Comparison of ENCODE assay signal across 9 mouse cellular contexts in genomic region chr13:52222315-52223097, GRCm38 (mm10).
DNase-seq lines count a peak whose midpoint lies in the region; ATAC-seq and TF ChIP-seq lines count a peak whose summit lies in the region.
"Had no signal": no experiment of that assay in that cellular context is flagged by ENCODE, and none has a peak within 500 bp of the region (broad histone marks: within the 10 kb centered on the region; RNA-seq: fewer than 3 reads in every experiment).

No protein-coding gene starts in this region.

- H3K4me2 ChIP-seq in midbrain, embryonic 14.5 days (ENCODE audit: low read length) = no peak overlapping the region
- no peak overlapping the region for H3K4me2 ChIP-seq in midbrain, postnatal 0 days (ENCODE audit: low read depth, low read length, poor library complexity, severe bottlenecking)
- no peak overlapping the region for H3K4me2 ChIP-seq in stomach, postnatal 0 days (replicated peaks; ENCODE audit: low read depth)
- H3K4me2 ChIP-seq: liver, embryonic 13.5 days had no signal

- peaks cover 7% of the 10 kb centered on the region; the same call in 1 of the 2 replicates for H3K4me1 ChIP-seq in midbrain, embryonic 14.5 days (ENCODE audit: control insufficient read depth, insufficient read depth, low read length)
- no peaks in the 10 kb centered on the region for H3K4me1 ChIP-seq in midbrain, postnatal 0 days (ENCODE audit: insufficient read depth, low read length)
- H3K4me1 ChIP-seq in heart, embryonic 10.5 days = peaks cover 22% of the 10 kb centered on the region
- peaks cover 19% of the 10 kb centered on the region for H3K4me1 ChIP-seq in limb, embryonic 10.5 days
- peaks cover 7% of the 10 kb centered on the region; the same call in 1 of the 2 replicates for H3K4me1 ChIP-seq in stomach, postnatal 0 days (replicated peaks; ENCODE audit: control insufficient read depth, insufficient read depth)

- peaks cover 5% of the 10 kb centered on the region; the same call in 1 of the 2 replicates for H3K27me3 ChIP-seq in midbrain, embryonic 14.5 days (ENCODE audit: control insufficient read depth, insufficient read depth, low read length)
- H3K27me3 ChIP-seq in midbrain, postnatal 0 days (ENCODE audit: insufficient read depth, low read length) = no peaks in the 10 kb centered on the region
- H3K27me3 ChIP-seq in heart, embryonic 10.5 days (ENCODE audit: insufficient read depth, poor library complexity, severe bottlenecking) = no peaks in the 10 kb centered on the region; the same call in 1 of the 2 replicates
- no peaks in the 10 kb centered on the region for H3K27me3 ChIP-seq in limb, embryonic 10.5 days (ENCODE audit: low read depth, poor library complexity, severe bottlenecking)
- no peaks in the 10 kb centered on the region for H3K27me3 ChIP-seq in stomach, postnatal 0 days (ENCODE audit: control insufficient read depth, insufficient read depth, low read length)
- H3K27me3 ChIP-seq: liver, embryonic 13.5 days had no signal

- no peak for ATAC-seq in midbrain, embryonic 14.5 days (ENCODE audit: low FRiP score, low TSS enrichment)
- ATAC-seq in midbrain, postnatal 0 days (ENCODE audit: low FRiP score) = no peak
- peak; percentile 70 for ATAC-seq in stomach, postnatal 0 days (ENCODE audit: low FRiP score, low TSS enrichment)

- no peak for TF ChIP-seq CTCF in midbrain, postnatal 0 days (IDR thresholded peaks at IDR 0.05)
- no peak; the same call in 1 of the 2 replicates for TF ChIP-seq CTCF in stomach, postnatal 0 days (IDR thresholded peaks at IDR 0.05; ENCODE audit: low read depth)

- no peak overlapping the region for H3K9ac ChIP-seq in midbrain, embryonic 14.5 days (replicated peaks; ENCODE audit: low read length)
- no peak overlapping the region for H3K9ac ChIP-seq in midbrain, postnatal 0 days (replicated peaks; ENCODE audit: low read length, poor library complexity, severe bottlenecking)
- no peak overlapping the region; the same call in 1 of the 2 replicates for H3K9ac ChIP-seq in stomach, postnatal 0 days (ENCODE audit: low read length)
- H3K9ac ChIP-seq: liver, embryonic 13.5 days had no signal

- WGBS in midbrain, embryonic 14.5 days = 30% methylated on average over 11 of the region's 11 CpGs
- 37% methylated on average over 11 of the region's 11 CpGs for WGBS in midbrain, postnatal 0 days
- WGBS in heart, embryonic 10.5 days = 26% methylated on average over 11 of the region's 11 CpGs
- WGBS in limb, embryonic 10.5 days = 39% methylated on average over 11 of the region's 11 CpGs
- 34% methylated on average over 11 of the region's 11 CpGs for WGBS in stomach, postnatal 0 days

- no peaks in the 10 kb centered on the region for H3K9me3 ChIP-seq in midbrain, embryonic 14.5 days (ENCODE audit: control insufficient read depth, low read length)
- H3K9me3 ChIP-seq in midbrain, postnatal 0 days (ENCODE audit: low read length) = no peaks in the 10 kb centered on the region
- no peaks in the 10 kb centered on the region for H3K9me3 ChIP-seq in heart, embryonic 10.5 days
- no peaks in the 10 kb centered on the region for H3K9me3 ChIP-seq in limb, embryonic 10.5 days (replicated peaks)
- no peaks in the 10 kb centered on the region for H3K9me3 ChIP-seq in stomach, postnatal 0 days (ENCODE audit: control insufficient read depth, low read length)
- H3K9me3 ChIP-seq: liver, embryonic 13.5 days had no signal

- no peak overlapping the region for H3K27ac ChIP-seq in midbrain, embryonic 14.5 days (replicated peaks; ENCODE audit: low read depth, low read length)
- H3K27ac ChIP-seq in midbrain, postnatal 0 days (ENCODE audit: low read depth, low read length) = no peak overlapping the region
- H3K27ac ChIP-seq in heart, embryonic 10.5 days = peak overlapping the region; percentile 50
- H3K27ac ChIP-seq in limb, embryonic 10.5 days = peak overlapping the region; percentile 50; the same call in 1 of the 2 replicates
- H3K27ac ChIP-seq in stomach, postnatal 0 days (replicated peaks) = 0 out of 2 replicates have a peak overlapping the region, but pooled peaks have one; percentile 35
- H3K27ac ChIP-seq: liver, embryonic 13.5 days had no signal

- no peak overlapping the region for H3K4me3 ChIP-seq in midbrain, embryonic 14.5 days (replicated peaks; ENCODE audit: low read depth, low read length)
- H3K4me3 ChIP-seq in midbrain, postnatal 0 days (ENCODE audit: low read depth, low read length) = no peak overlapping the region
- no peak overlapping the region for H3K4me3 ChIP-seq in heart, embryonic 10.5 days
- no peak overlapping the region for H3K4me3 ChIP-seq in limb, embryonic 10.5 days
- H3K4me3 ChIP-seq in stomach, postnatal 0 days (ENCODE audit: low read depth, low read length) = no peak overlapping the region
- H3K4me3 ChIP-seq: liver, embryonic 13.5 days had no signal

- DNase-seq in midbrain, embryonic 14.5 days = peak; percentile 14
- DNase-seq in midbrain, postnatal 0 days (ENCODE audit: low spot score) = no peak
- peak; percentile 77 for DNase-seq in heart, embryonic 10.5 days (ENCODE audit: low spot score)
- no peak for DNase-seq in limb, embryonic 10.5 days (ENCODE audit: low spot score)
- peak; percentile 40 for DNase-seq in stomach, postnatal 0 days (ENCODE audit: low spot score)
- no peak for DNase-seq in frontal cortex, postnatal 36 days (ENCODE audit: low spot score in 2 of 2)
- DNase-seq in thymus, postnatal 36 days = no peak
- no peak for DNase-seq in frontal cortex, postnatal 25 days (ENCODE audit: low spot score in 2 of 2)

- no peaks in the 10 kb centered on the region for H3K36me3 ChIP-seq in midbrain, embryonic 14.5 days (ENCODE audit: control insufficient read depth, insufficient read depth, low read length)
- H3K36me3 ChIP-seq in midbrain, postnatal 0 days (ENCODE audit: insufficient read depth, low read length) = no peaks in the 10 kb centered on the region
- no peaks in the 10 kb centered on the region for H3K36me3 ChIP-seq in heart, embryonic 10.5 days
- no peaks in the 10 kb centered on the region for H3K36me3 ChIP-seq in limb, embryonic 10.5 days
- no peaks in the 10 kb centered on the region for H3K36me3 ChIP-seq in stomach, postnatal 0 days (ENCODE audit: control insufficient read depth, insufficient read depth, low read length)
- H3K36me3 ChIP-seq: liver, embryonic 13.5 days had no signal

- TF ChIP-seq EP300 in stomach, postnatal 0 days (optimal IDR thresholded peaks at IDR 0.05) = no peak

Comparison
In these comparisons a context has a peak if more than half of its experiments do, and no peak if none do; other contexts are left out.
1. DNase-seq: peak in midbrain, embryonic 14.5 days (single experiment), heart, embryonic 10.5 days (single experiment) and stomach, postnatal 0 days (single experiment); none in midbrain, postnatal 0 days (single experiment), limb, embryonic 10.5 days (single experiment), frontal cortex, postnatal 36 days (0 of 2), thymus, postnatal 36 days (0 of 2) and frontal cortex, postnatal 25 days (0 of 2).
2. H3K27ac ChIP-seq: peak in heart, embryonic 10.5 days (single experiment), limb, embryonic 10.5 days (single experiment) and stomach, postnatal 0 days (single experiment); none in midbrain, embryonic 14.5 days (single experiment) and midbrain, postnatal 0 days (single experiment).